Mouse (Mus musculus) embryonic facial prominence, embryonic 15.5 days (tissue): ENCODE results near the gene Cyth2. TPM values are rescaled to one million over a fixed set of nuclear protein-coding genes. Genes with fewer than 3 reads are reported as not detected.

Experiments
- ATAC-seq: fragments of 200-750 bp; cut with Nextera tagmentation; 2 replicates; pipeline ENCODE4 v1.8.0; 2017; ENCODE audit warnings: low read depth, moderate TSS enrichment; ENCODE audit not compliant: insufficient number of reproducible peaks, low FRiP score, low TSS enrichment
- H3K27ac ChIP-seq: fragments of 300-500 bp; sonication (generic); replicated peaks from 2 replicates; pipeline ENCODE4 v1.5.1; 2015; ENCODE audit warnings: mild to moderate bottlenecking, inconsistent platforms
- H3K27me3 ChIP-seq: fragments of 300-500 bp; sonication (generic); 2 replicates; pipeline ENCODE4 v1.6.1; 2015; ENCODE audit warnings: inconsistent platforms
- H3K36me3 ChIP-seq: fragments of 300-500 bp; sonication (generic); 2 replicates; pipeline ENCODE4 v1.6.1; 2015; ENCODE audit warnings: mild to moderate bottlenecking, inconsistent platforms
- H3K4me1 ChIP-seq: fragments of 300-500 bp; sonication (generic); 2 replicates; pipeline ENCODE4 v1.6.1; 2015; ENCODE audit warnings: inconsistent platforms
- H3K4me2 ChIP-seq: fragments of 300-500 bp; sonication (generic); replicated peaks from 2 replicates; pipeline ENCODE4 v1.6.1; 2015; ENCODE audit warnings: mild to moderate bottlenecking, inconsistent platforms
- H3K4me3 ChIP-seq: fragments of 300-500 bp; sonication (generic); replicated peaks from 2 replicates; pipeline ENCODE4 v1.5.1; 2015; ENCODE audit warnings: mild to moderate bottlenecking, inconsistent platforms
- H3K9ac ChIP-seq: fragments of 300-500 bp; sonication (generic); 2 replicates; pipeline ENCODE4 v1.6.1; 2015; ENCODE audit warnings: inconsistent platforms
- H3K9me3 ChIP-seq: fragments of 300-500 bp; sonication (generic); replicated peaks from 2 replicates; pipeline ENCODE4 v1.6.1; 2016; ENCODE audit warnings: inconsistent platforms
- WGBS: fragments of 180-500 bp; shearing (Covaris S2); methylation state at CpG from one replicate; pipeline ENCODE4 v1.1.7; 2015; 5-methylcytosine and 5-hydroxymethylcytosine counted together
- polyA plus RNA-seq: library from polyadenylated mRNA; unstranded; fragments of >200 nt; fragmentation: Nextera tagmentation; extraction: Ambion mirVana; gene quantifications from 2 replicates; pipeline ENCODE4 v1.2.1, GENCODE M21; 2015

The Cyth2 gene
- polyA plus RNA-seq, 1 experiment from 2014 or later, result 129 TPM

GRCm38 (mm10) chr7:45812921-45813320 lies 1.5 kb downstream of the Cyth2 start:
- Histone ChIP-seq H3K27me3 (no peaks in the 10 kb centered on the region), H3K9me3 (no peaks in the 10 kb centered on the region), H3K36me3 (peaks cover 49% of the 10 kb centered on the region), H3K27ac (0 out of 2 replicates have a peak overlapping the region, but pooled peaks have one; percentile 99), H3K4me2 (peak overlapping the region; percentile 71), H3K4me1 (peaks cover 29% of the 10 kb centered on the region), H3K4me3 (peak overlapping the region; percentile 96), H3K9ac (peak overlapping the region; percentile 100)
- 73% methylated on average over 8 of the region's 8 CpGs for WGBS
- no peak for ATAC-seq

- Histone ChIP-seq H3K27me3 (no peaks in the 10 kb centered on the region), H3K9me3 (no peaks in the 10 kb centered on the region), H3K4me2 (no peak overlapping the region), H3K27ac (no peak overlapping the region), H3K36me3 (peaks cover 68% of the 10 kb centered on the region), H3K4me1 (peaks cover 19% of the 10 kb centered on the region), H3K4me3 (no peak overlapping the region), H3K9ac (no peak overlapping the region)
- 86% methylated on average over 14 of the region's 14 CpGs for WGBS
- no peak for ATAC-seq
Observed at GRCm38 (mm10) chr7:45809276-45810075, 4.9 kb downstream of the Cyth2 start.

GRCm38 (mm10) chr7:45808471-45808870 lies 5.9 kb downstream of the Cyth2 start:
- peaks cover 68% of the 10 kb centered on the region for H3K36me3 ChIP-seq
- 35% methylated on average over 11 of the region's 11 CpGs for WGBS
- no peaks in the 10 kb centered on the region for H3K9me3 ChIP-seq
- H3K27ac ChIP-seq, result no peak overlapping the region
- no peak overlapping the region for H3K4me3 ChIP-seq
- no peak for ATAC-seq
- H3K27me3 ChIP-seq, result no peaks in the 10 kb centered on the region
- H3K4me1 ChIP-seq, result peaks cover 19% of the 10 kb centered on the region
- H3K4me2 ChIP-seq, result no peak overlapping the region
- H3K9ac ChIP-seq, result no peak overlapping the region

- H3K9me3 ChIP-seq, result no peaks in the 10 kb centered on the region
- 0 out of 2 replicates have a peak overlapping the region, but pooled peaks have one; percentile 1 for H3K27ac ChIP-seq
- H3K9ac ChIP-seq, result no peak overlapping the region
- no peaks in the 10 kb centered on the region for H3K27me3 ChIP-seq
- peaks cover 10% of the 10 kb centered on the region for H3K4me1 ChIP-seq
- peaks cover 49% of the 10 kb centered on the region for H3K36me3 ChIP-seq
- no peak for ATAC-seq
- no peak overlapping the region for H3K4me2 ChIP-seq
- H3K4me3 ChIP-seq, result no peak overlapping the region
- 57% methylated on average over 5 of the region's 5 CpGs for WGBS
Observed at GRCm38 (mm10) chr7:45805941-45806340, 8.4 kb downstream of the Cyth2 start.

GRCm38 (mm10) chr7:45802551-45802950 lies 11.8 kb downstream of the Cyth2 start:
- H3K4me3 ChIP-seq, result no peak overlapping the region

GRCm38 (mm10) chr7:45801348-45801747 lies 13.0 kb downstream of the Cyth2 start:
- no peaks in the 10 kb centered on the region for H3K9me3 ChIP-seq
- peak overlapping the region; percentile 49 for H3K4me2 ChIP-seq
- ATAC-seq, result peak; percentile 36; the same call in 1 of the 2 replicates
- WGBS, result 3% methylated on average over 12 of the region's 12 CpGs
- H3K4me1 ChIP-seq, result peaks cover 30% of the 10 kb centered on the region
- H3K27ac ChIP-seq, result 0 out of 2 replicates have a peak overlapping the region, but pooled peaks have one; percentile 23
- no peak overlapping the region for H3K9ac ChIP-seq
- H3K27me3 ChIP-seq, result peaks cover 21% of the 10 kb centered on the region
- H3K36me3 ChIP-seq, result peaks cover 3% of the 10 kb centered on the region; the same call in 1 of the 2 replicates
- H3K4me3 ChIP-seq, result peak overlapping the region; percentile 33

More at GRCm38 (mm10) chr7:45802551-45802950, 11.8 kb downstream of the Cyth2 start:
- Histone ChIP-seq H3K4me2 (no peak overlapping the region), H3K27me3 (peaks cover 13% of the 10 kb centered on the region), H3K9ac (no peak overlapping the region), H3K27ac (no peak overlapping the region), H3K36me3 (peaks cover 15% of the 10 kb centered on the region), H3K9me3 (no peaks in the 10 kb centered on the region), H3K4me1 (peaks cover 27% of the 10 kb centered on the region)
- WGBS, result 86% methylated on average over 6 of the region's 6 CpGs
- ATAC-seq, result no peak

GRCm38 (mm10) chr7:45800546-45801204 lies 13.7 kb downstream of the Cyth2 start:
- WGBS, result 18% methylated on average over 25 of the region's 25 CpGs
- Histone ChIP-seq H3K4me3 (peak overlapping the region; percentile 33), H3K27ac (0 out of 2 replicates have a peak overlapping the region, but pooled peaks have one; percentile 23), H3K36me3 (no peaks in the 10 kb centered on the region), H3K4me2 (peak overlapping the region; percentile 49), H3K9ac (no peak overlapping the region), H3K9me3 (no peaks in the 10 kb centered on the region), H3K27me3 (peaks cover 21% of the 10 kb centered on the region), H3K4me1 (peaks cover 30% of the 10 kb centered on the region)
- ATAC-seq, result peak; percentile 49

- Histone ChIP-seq H3K27me3 (peaks cover 21% of the 10 kb centered on the region), H3K36me3 (0 out of 2 replicates have a peak, but pooled peaks cover 7% of the 10 kb centered on the region), H3K4me1 (peaks cover 30% of the 10 kb centered on the region), H3K4me2 (peak overlapping the region; percentile 49), H3K27ac (0 out of 2 replicates have a peak overlapping the region, but pooled peaks have one; percentile 23), H3K9me3 (no peaks in the 10 kb centered on the region), H3K4me3 (peak overlapping the region; percentile 33), H3K9ac (no peak overlapping the region)
- WGBS, result 35% methylated on average over 7 of the region's 7 CpGs
- ATAC-seq, result no peak
Observed at GRCm38 (mm10) chr7:45800001-45800400, 14.4 kb downstream of the Cyth2 start.

- ATAC-seq, result no peak
- Histone ChIP-seq H3K4me2 (peak overlapping the region; percentile 75), H3K4me3 (peak overlapping the region; percentile 47), H3K27me3 (peaks cover 21% of the 10 kb centered on the region), H3K4me1 (peaks cover 30% of the 10 kb centered on the region), H3K9me3 (no peaks in the 10 kb centered on the region), H3K36me3 (0 out of 2 replicates have a peak, but pooled peaks cover 12% of the 10 kb centered on the region), H3K27ac (no peak overlapping the region), H3K9ac (no peak overlapping the region)
- 54% methylated on average over 7 of the region's 7 CpGs for WGBS
Observed at GRCm38 (mm10) chr7:45798931-45799330, 15.4 kb downstream of the Cyth2 start.

GRCm38 (mm10) chr7:45798511-45798836 lies 15.9 kb downstream of the Cyth2 start:
- peaks cover 16% of the 10 kb centered on the region; the same call in 1 of the 2 replicates for H3K36me3 ChIP-seq
- H3K4me3 ChIP-seq, result peak overlapping the region; percentile 47
- H3K4me1 ChIP-seq, result peaks cover 30% of the 10 kb centered on the region
- no peak for ATAC-seq
- H3K4me2 ChIP-seq, result peak overlapping the region; percentile 75
- H3K9me3 ChIP-seq, result no peaks in the 10 kb centered on the region
- H3K27me3 ChIP-seq, result peaks cover 21% of the 10 kb centered on the region
- peak overlapping the region; percentile 41 for H3K9ac ChIP-seq
- no peak overlapping the region for H3K27ac ChIP-seq
- 1% methylated on average over 19 of the region's 19 CpGs for WGBS
